Comparison of ENCODE assay signal across 9 mouse cellular contexts in the genomic region with DNA sequence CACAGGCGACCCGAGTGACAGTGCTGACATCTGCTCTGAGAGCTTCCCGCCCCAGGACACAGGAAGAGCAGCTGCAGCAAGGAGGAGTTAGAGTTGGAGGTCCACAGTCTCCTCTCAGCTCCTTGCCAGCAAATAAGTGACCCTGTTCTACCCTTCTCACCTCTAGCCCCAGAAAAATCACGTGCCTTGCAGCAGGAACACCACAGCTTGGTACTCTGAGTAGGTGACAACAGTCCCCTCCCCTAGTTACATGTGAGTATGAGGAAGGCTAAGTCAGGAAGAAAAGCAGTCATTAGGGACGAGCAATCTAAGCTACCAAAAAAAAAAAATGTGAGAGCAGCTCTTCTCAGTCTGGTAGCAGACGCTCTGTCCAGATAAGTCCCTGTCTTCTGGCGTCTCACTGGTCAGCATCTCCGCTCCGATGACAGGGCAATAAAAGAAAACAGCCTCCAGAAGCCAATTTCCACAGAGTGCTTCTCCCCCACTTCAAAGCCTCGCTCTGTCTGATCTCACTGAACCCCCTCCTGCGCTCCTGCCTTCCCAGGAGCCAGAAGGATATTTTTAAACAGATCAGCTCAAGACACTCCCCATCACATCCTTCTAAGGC. TPM values are rescaled to one million over a fixed set of nuclear protein-coding genes. Genes with fewer than 3 reads are reported as not detected.
A peak's percentile ranks its signal among the peaks of the same experiment; 100 is the strongest.
DNase-seq lines count a peak whose midpoint lies in the region; ATAC-seq and TF ChIP-seq lines count a peak whose summit lies in the region.
"Had no signal": no experiment of that assay in that cellular context is flagged by ENCODE, and none has a peak within 500 bp of the region (broad histone marks: within the 10 kb centered on the region; RNA-seq: fewer than 3 reads in every experiment).

No protein-coding gene starts in this region.

- peak overlapping the region; percentile 35 for H3K4me3 ChIP-seq in cerebellum, adult 2 months (replicated peaks; ENCODE audit: insufficient read depth, low read depth, low read length)
- no peak overlapping the region for H3K4me3 ChIP-seq in intestine, embryonic 16.5 days (ENCODE audit: low read length)
- no peak overlapping the region for H3K4me3 ChIP-seq in midbrain, embryonic 15.5 days
- H3K4me3 ChIP-seq: limb, embryonic 13.5 days had no signal

- no peak for TF ChIP-seq POLR2A in cerebellum, adult 2 months (IDR thresholded peaks at IDR 0.05; ENCODE audit: borderline replicate concordance, insufficient read depth, low read length)

- H3K9ac ChIP-seq in intestine, embryonic 16.5 days (ENCODE audit: low read depth, low read length) = peak overlapping the region; percentile 6; the same call in 1 of the 2 replicates
- H3K9ac ChIP-seq in midbrain, embryonic 15.5 days = 0 out of 2 replicates have a peak overlapping the region, but pooled peaks have one; percentile 14
- H3K9ac ChIP-seq: limb, embryonic 13.5 days had no signal

- H3K27me3 ChIP-seq in cerebellum, adult 2 months (ENCODE audit: control insufficient read depth, insufficient read depth, low read length) = no peaks in the 10 kb centered on the region
- no peaks in the 10 kb centered on the region for H3K27me3 ChIP-seq in intestine, embryonic 16.5 days (replicated peaks; ENCODE audit: control insufficient read depth, insufficient read depth, low read length)
- H3K27me3 ChIP-seq in midbrain, embryonic 15.5 days (replicated peaks) = no peaks in the 10 kb centered on the region
- H3K27me3 ChIP-seq: limb, embryonic 13.5 days had no signal

- H3K9me3 ChIP-seq in intestine, embryonic 16.5 days (ENCODE audit: control insufficient read depth, low read length) = no peaks in the 10 kb centered on the region
- H3K9me3 ChIP-seq in midbrain, embryonic 15.5 days = no peaks in the 10 kb centered on the region
- H3K9me3 ChIP-seq: limb, embryonic 13.5 days had no signal

- no peak for ATAC-seq in intestine, embryonic 16.5 days
- 0 out of 2 replicates have a peak, but pooled peaks have one; percentile 27 for ATAC-seq in midbrain, embryonic 15.5 days (replicated peaks)

- peak overlapping the region; percentile 55 for H3K27ac ChIP-seq in cerebellum, adult 2 months (ENCODE audit: insufficient read depth, low read length)
- H3K27ac ChIP-seq in intestine, embryonic 16.5 days (ENCODE audit: low read length) = peak overlapping the region; percentile 29; the same call in 1 of the 2 replicates
- H3K27ac ChIP-seq in midbrain, embryonic 15.5 days = peak overlapping the region; percentile 59
- H3K27ac ChIP-seq: limb, embryonic 13.5 days had no signal

- peak; percentile 40 to 53 for DNase-seq in cerebellum, adult 2 months
- DNase-seq in cerebellum, postnatal 4 days (ENCODE audit: low spot score in 2 of 2) = no peak
- peak; percentile 38 for DNase-seq in retina, postnatal 1 day
- no peak for DNase-seq in retina, embryonic 14.5 days (ENCODE audit: low spot score)
- DNase-seq in frontal cortex, postnatal 10 days (ENCODE audit: low spot score in 2 of 2) = no peak
- no peak for DNase-seq in layer of hippocampus, postnatal 10 days (ENCODE audit: low spot score in 2 of 2)

- H3K4me2 ChIP-seq in intestine, embryonic 16.5 days (ENCODE audit: low read depth, low read length) = 0 out of 2 replicates have a peak overlapping the region, but pooled peaks have one; percentile 14
- H3K4me2 ChIP-seq in midbrain, embryonic 15.5 days = no peak overlapping the region; the same call in 1 of the 2 replicates
- H3K4me2 ChIP-seq: limb, embryonic 13.5 days had no signal

- H3K4me1 ChIP-seq in cerebellum, adult 2 months (ENCODE audit: control insufficient read depth, insufficient read depth, low read length) = peaks cover 49% of the 10 kb centered on the region
- H3K4me1 ChIP-seq in intestine, embryonic 16.5 days (ENCODE audit: control insufficient read depth, insufficient read depth, low read length) = peaks cover 43% of the 10 kb centered on the region
- peaks cover 67% of the 10 kb centered on the region for H3K4me1 ChIP-seq in midbrain, embryonic 15.5 days

- WGBS in cerebellum, adult 2 months = 3% methylated on average over 11 of the region's 11 CpGs
- 27% methylated on average over 11 of the region's 11 CpGs for WGBS in intestine, embryonic 16.5 days
- 41% methylated on average over 11 of the region's 11 CpGs for WGBS in midbrain, embryonic 15.5 days

- TF ChIP-seq CTCF in cerebellum, adult 2 months (IDR thresholded peaks at IDR 0.05; ENCODE audit: borderline replicate concordance, insufficient read depth, low read depth, low read length) = no peak

- H3K36me3 ChIP-seq in intestine, embryonic 16.5 days (ENCODE audit: control insufficient read depth, insufficient read depth, low read length) = no peaks in the 10 kb centered on the region
- H3K36me3 ChIP-seq in midbrain, embryonic 15.5 days (replicated peaks) = no peaks in the 10 kb centered on the region
- H3K36me3 ChIP-seq: limb, embryonic 13.5 days had no signal

RNA-seq across cellular contexts. Expression of a gene that starts 6.1 kb away (rescaled TPM):
- polyA plus RNA-seq in cerebellum, adult 2 months (2012; rRNA removed) = 89.0 and 91.8 TPM in 2 replicates
- polyA plus RNA-seq in intestine, embryonic 16.5 days (2015; fragmentation: Nextera tagmentation; extraction: Ambion mirVana) = 14.3 and 15.6 TPM in 2 replicates
- polyA plus RNA-seq in midbrain, embryonic 15.5 days (2015; fragmentation: Nextera tagmentation; extraction: Ambion mirVana) = 23.7 and 24.7 TPM in 2 replicates
- total RNA-seq in layer of hippocampus, postnatal 10 days (2021) = 10 to 100 TPM; 78.1 to 82.4 TPM

RNA-seq across cellular contexts. Expression of a gene that starts 19.2 kb away (rescaled TPM):
- 363 and 400 TPM in 2 replicates for polyA plus RNA-seq in cerebellum, adult 2 months (2012; rRNA removed)
- 512 and 565 TPM in 2 replicates for polyA plus RNA-seq in intestine, embryonic 16.5 days (2015; fragmentation: Nextera tagmentation; extraction: Ambion mirVana)
- 336 and 343 TPM in 2 replicates for polyA plus RNA-seq in midbrain, embryonic 15.5 days (2015; fragmentation: Nextera tagmentation; extraction: Ambion mirVana)
- total RNA-seq in layer of hippocampus, postnatal 10 days (2021) = 100 to 1,000 TPM; 520 to 542 TPM

RNA-seq across cellular contexts. Expression of a gene that starts 35.0 kb away (rescaled TPM):
- polyA plus RNA-seq in cerebellum, adult 2 months (2012; rRNA removed) = 81.2 and 86.4 TPM in 2 replicates
- polyA plus RNA-seq in intestine, embryonic 16.5 days (2015; fragmentation: Nextera tagmentation; extraction: Ambion mirVana) = 3.0 and 3.1 TPM in 2 replicates
- 26.5 and 27.5 TPM in 2 replicates for polyA plus RNA-seq in midbrain, embryonic 15.5 days (2015; fragmentation: Nextera tagmentation; extraction: Ambion mirVana)
- 100 to 1,000 TPM; 190 to 212 TPM for total RNA-seq in layer of hippocampus, postnatal 10 days (2021)

Comparison
In these comparisons a context has a peak if more than half of its experiments do, and no peak if none do; other contexts are left out.
1. DNase-seq: peak in cerebellum, adult 2 months (2 of 2) and retina, postnatal 1 day (single experiment); none in cerebellum, postnatal 4 days (0 of 2), retina, embryonic 14.5 days (single experiment), frontal cortex, postnatal 10 days (0 of 2) and layer of hippocampus, postnatal 10 days (0 of 2).
2. Peak in every context shown above with its lines, with median percentiles within 50 percentile points of each other: H3K27ac ChIP-seq.